Mouse (Mus musculus) liver, adult 2 months (tissue): ENCODE measurements around the gene Pih1d1.

ENCODE experiments used
- CTCF ChIP-seq: fragments of 200-500 bp; IDR thresholded peaks from 2 replicates; pipeline ENCODE4 v1.5.1; 2011; ENCODE audit warnings: low read depth, low read length, control low read depth
- POLR2A ChIP-seq: fragments of 200-500 bp; IDR thresholded peaks from 2 replicates; pipeline ENCODE4 v1.6.1; 2011; ENCODE audit warnings: low read length, control low read depth; ENCODE audit not compliant: insufficient read depth; ENCODE audit errors: extremely low read depth

- TF ChIP-seq CTCF (no peak), POLR2A (no peak)
Measured at GRCm38 (mm10) chr7:45168656-45169055, 14.6 kb downstream of the Pih1d1 start.
